Mouse (Mus musculus) kidney, postnatal 0 days (tissue): ENCODE data around the gene Nccrp1. TPM values are rescaled to one million over a fixed set of nuclear protein-coding genes. Genes with fewer than 3 reads are reported as not detected.

Source experiments
- ATAC-seq: fragments of 200-750 bp; cut with Nextera tagmentation; replicated peaks from 2 replicates; pipeline ENCODE4 v1.8.0; 2017; ENCODE audit warnings: low read depth, moderate number of reproducible peaks, moderate TSS enrichment, moderate library complexity; ENCODE audit not compliant: low FRiP score
- DNase-seq: peaks from one replicate; pipeline ENCODE4 v3.0.0-alpha.2; 2016; ENCODE audit warnings: low spot score
- H3K27ac ChIP-seq: fragments of 300-500 bp; sonication (generic); 2 replicates; pipeline ENCODE4 v1.5.1; 2014; ENCODE audit warnings: mild to moderate bottlenecking
- H3K27me3 ChIP-seq: fragments of 300-500 bp; sonication (generic); 2 replicates; pipeline ENCODE4 v1.6.1; 2014; ENCODE audit warnings: low read length, mixed read lengths; ENCODE audit not compliant: insufficient read depth
- H3K36me3 ChIP-seq: fragments of 300-500 bp; sonication (generic); 2 replicates; pipeline ENCODE4 v1.6.1; 2014; ENCODE audit warnings: low read length, mixed read lengths; ENCODE audit not compliant: insufficient read depth
- H3K4me1 ChIP-seq: fragments of 300-500 bp; sonication (generic); replicated peaks from 2 replicates; pipeline ENCODE4 v1.6.1; 2014; ENCODE audit warnings: antibody characterized with exemption, low read length, mixed read lengths; ENCODE audit not compliant: insufficient read depth
- H3K4me2 ChIP-seq: fragments of 300-500 bp; sonication (generic); 2 replicates; pipeline ENCODE4 v1.6.1; 2014; ENCODE audit warnings: mild to moderate bottlenecking, low read length, moderate library complexity, mixed read lengths
- H3K4me3 ChIP-seq: fragments of 300-500 bp; sonication (generic); replicated peaks from 2 replicates; pipeline ENCODE4 v1.5.1; 2014; ENCODE audit warnings: low read depth, low read length
- H3K9ac ChIP-seq: fragments of 300-500 bp; sonication (generic); 2 replicates; pipeline ENCODE4 v1.6.1; 2014; ENCODE audit warnings: low read depth, low read length
- H3K9me3 ChIP-seq: fragments of 300-500 bp; sonication (generic); replicated peaks from 2 replicates; pipeline ENCODE4 v1.6.1; 2016; ENCODE audit warnings: low read length, inconsistent platforms, mixed read lengths
- CTCF ChIP-seq: IDR thresholded peaks from 2 replicates; pipeline ENCODE4 v1.5.1; 2016; ENCODE audit warnings: antibody characterized with exemption, low read depth, mild to moderate bottlenecking, moderate library complexity
- whole genome bisulfite sequencing: fragments of 180-500 bp; shearing (Covaris S2); extraction: QIAGEN DNeasy Blood & Tissue Kit; methylation state at CpG from one replicate; pipeline ENCODE4 v1.1.7; 2014; 5-methylcytosine and 5-hydroxymethylcytosine counted together
- polyA plus RNA-seq: library from polyadenylated mRNA; unstranded; fragments of >200 nt; fragmentation: Nextera tagmentation; extraction: Ambion mirVana; gene quantifications from 2 replicates; pipeline ENCODE4 v1.2.1, GENCODE M21; 2015

Gene Nccrp1
- polyA plus RNA-seq: 5.5 and 7.3 TPM in 2 replicates

DNA sequence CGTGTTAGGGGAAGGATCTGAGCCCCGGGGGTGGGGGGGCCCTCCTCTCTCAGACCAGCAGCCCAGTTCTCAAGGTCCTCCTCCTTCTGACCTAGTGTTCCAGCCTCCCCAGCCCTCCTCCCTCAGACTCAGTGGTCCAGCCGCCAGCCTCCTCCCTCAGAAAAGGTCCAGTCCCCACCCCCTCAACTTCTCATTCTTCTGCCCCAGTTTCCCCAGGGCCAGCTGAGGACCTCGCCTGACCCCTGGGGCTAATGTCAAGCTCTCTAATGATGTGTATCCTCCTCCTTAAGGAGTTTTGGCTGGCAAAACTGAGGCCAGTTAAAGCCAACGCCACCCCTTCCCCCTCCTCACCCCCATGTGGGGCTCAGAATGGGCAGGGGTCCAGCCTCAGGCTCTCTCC, at the start of gene Nccrp1:
Gene Nccrp1 (minus strand): TSS at position 101 of the 400 bp plus-strand sequence.
- peak within 1 kb of the TSS; percentile 11 for H3K4me3 ChIP-seq
- H3K9ac ChIP-seq: peak within 1 kb of the TSS; percentile 32; the same call in 1 of the 2 replicates
- H3K27me3 ChIP-seq: peaks cover 17% of the 10 kb centered on the region
- H3K36me3 ChIP-seq: no peaks in the 10 kb centered on the region
- peak within 1 kb of the TSS; percentile 47 for H3K4me2 ChIP-seq
- ATAC-seq (no peak), DNase-seq (no peak)
- no peaks in the 10 kb centered on the region for H3K9me3 ChIP-seq
- 11% methylated on average over 5 of the region's 5 CpGs for WGBS
- H3K27ac ChIP-seq: no peak within 1 kb of the TSS
- no peak for TF ChIP-seq CTCF
- peaks cover 6% of the 10 kb centered on the region; the same call in 1 of the 2 replicates for H3K4me1 ChIP-seq

DNA sequence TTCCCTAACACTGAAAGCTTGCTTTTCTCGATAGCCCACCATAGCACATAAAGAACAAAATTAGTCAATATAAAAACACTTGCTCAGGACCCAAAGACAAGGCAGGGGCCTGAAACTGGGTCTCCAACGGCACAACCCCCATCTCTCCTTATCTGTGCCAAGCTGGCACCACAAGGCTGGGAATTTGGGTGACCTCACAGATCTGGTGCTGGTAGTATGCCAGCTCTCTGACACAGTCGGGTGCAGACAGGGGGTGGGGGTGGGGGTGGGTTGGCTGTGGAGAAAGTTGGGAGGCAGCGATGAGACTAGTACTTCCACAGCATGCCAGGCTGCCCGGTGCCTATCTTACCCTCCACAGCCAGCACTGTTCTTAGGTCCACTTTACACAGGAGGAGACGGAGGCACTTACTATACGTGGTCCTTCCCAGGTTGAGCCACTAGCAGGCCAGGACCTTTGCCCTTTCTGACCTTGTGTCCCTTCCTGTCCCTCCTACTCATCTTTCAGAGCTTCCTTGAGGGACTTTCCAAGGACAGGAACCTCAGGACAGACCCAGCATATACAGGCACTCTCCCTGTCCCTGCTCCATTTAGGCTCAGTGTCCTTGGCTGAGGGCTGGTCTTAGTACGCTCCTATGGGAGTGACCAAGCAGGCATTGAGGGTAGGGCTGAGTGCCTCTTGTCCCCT, 48.8 kb upstream of the Nccrp1 start:
- Histone ChIP-seq H3K4me2 (peak overlapping the region; percentile 92), H3K4me3 (peak overlapping the region; percentile 68; the same call in 1 of the 2 replicates), H3K9ac (peak overlapping the region; percentile 44; the same call in 1 of the 2 replicates), H3K36me3 (no peaks in the 10 kb centered on the region), H3K4me1 (peaks cover 55% of the 10 kb centered on the region), H3K27ac (peak overlapping the region; percentile 90), H3K27me3 (no peaks in the 10 kb centered on the region), H3K9me3 (no peaks in the 10 kb centered on the region)
- WGBS: 52% methylated on average over 8 of the region's 8 CpGs
- no peak for TF ChIP-seq CTCF
- peak; percentile 14 for ATAC-seq
- DNase-seq: no peak

DNA sequence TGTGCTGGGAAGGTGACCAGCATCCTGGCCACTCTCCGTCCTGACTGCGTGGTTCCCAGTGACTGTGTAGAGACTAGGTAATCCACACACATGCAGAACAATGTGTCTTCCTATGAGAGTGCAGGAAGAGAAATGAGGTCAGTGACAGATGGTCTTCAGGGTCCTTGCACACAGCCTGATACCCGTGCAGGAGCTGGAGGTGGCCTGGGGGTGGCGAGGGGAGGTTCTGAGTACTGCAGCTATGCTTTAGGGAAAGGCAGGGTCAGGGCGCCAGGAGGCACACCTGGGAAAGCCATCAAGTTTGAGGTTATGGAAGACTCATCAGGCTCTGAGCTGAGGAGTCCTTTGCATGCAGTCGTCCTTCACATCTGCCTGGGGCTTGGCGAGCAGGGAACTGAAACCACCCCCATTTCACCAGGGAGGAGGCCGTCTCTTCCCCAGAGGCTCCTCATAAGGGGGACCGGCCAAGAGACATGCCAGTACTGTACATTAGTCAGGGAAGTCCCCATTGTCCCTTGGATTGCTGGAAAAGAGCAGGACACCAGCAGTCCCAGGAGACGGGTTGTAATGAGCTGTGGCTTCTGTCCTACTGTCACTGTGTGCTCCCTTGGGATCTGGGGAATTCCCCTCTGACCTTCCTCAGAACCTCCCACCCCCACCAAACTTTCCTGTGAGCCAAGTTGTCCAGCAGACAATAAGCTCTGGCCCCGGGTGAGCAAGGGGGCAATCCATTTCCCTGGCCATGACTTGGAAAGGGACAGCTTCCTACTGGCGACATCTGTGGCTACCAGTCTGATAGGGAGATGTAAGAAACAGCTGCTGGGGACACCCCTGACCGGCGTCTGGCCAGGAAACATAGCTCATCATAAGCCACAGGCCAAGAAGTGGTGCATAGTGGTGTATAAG, 46.4 kb upstream of the Nccrp1 start:
- Histone ChIP-seq H3K9ac (no peak overlapping the region), H3K36me3 (no peaks in the 10 kb centered on the region), H3K4me2 (peak overlapping the region; percentile 4), H3K4me3 (no peak overlapping the region), H3K4me1 (peaks cover 59% of the 10 kb centered on the region), H3K27me3 (no peaks in the 10 kb centered on the region), H3K9me3 (no peaks in the 10 kb centered on the region), H3K27ac (peak overlapping the region; percentile 37; the same call in 1 of the 2 replicates)
- TF ChIP-seq CTCF: no peak
- no peak for ATAC-seq
- 25% methylated on average over 14 of the region's 14 CpGs for whole genome bisulfite sequencing
- peak; percentile 56 for DNase-seq

- 52% methylated on average over 1 of the region's 1 CpGs for WGBS
- Histone ChIP-seq H3K27ac (no peak overlapping the region), H3K36me3 (no peaks in the 10 kb centered on the region), H3K9ac (no peak overlapping the region), H3K4me2 (no peak overlapping the region), H3K27me3 (no peaks in the 10 kb centered on the region), H3K4me1 (peaks cover 72% of the 10 kb centered on the region), H3K9me3 (no peaks in the 10 kb centered on the region), H3K4me3 (no peak overlapping the region)
- ATAC-seq (no peak), DNase-seq (no peak)
- TF ChIP-seq CTCF: no peak
These were observed 44.8 kb upstream of the Nccrp1 start for GRCm38 (mm10) chr7:28591862-28592261.

DNA sequence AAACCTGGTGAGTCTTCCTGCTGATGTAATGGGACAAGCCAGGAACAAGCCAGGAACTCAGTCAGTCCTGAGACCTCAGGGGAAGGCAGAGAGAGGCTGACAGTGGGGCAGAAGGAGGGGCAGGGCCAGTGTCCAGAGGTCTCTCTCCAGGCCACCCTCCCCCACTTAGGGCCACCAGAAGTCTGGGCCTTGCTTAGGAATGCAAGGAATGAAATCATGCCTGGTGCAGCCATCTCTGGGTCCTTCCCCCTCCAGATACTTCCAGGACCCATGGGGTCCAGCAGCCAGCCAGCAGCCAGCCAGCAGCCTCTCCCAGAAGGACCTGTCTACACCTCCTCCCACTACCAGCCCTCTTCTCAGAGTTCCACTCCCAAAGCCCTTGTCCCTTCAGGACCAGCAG, 40.6 kb upstream of the Nccrp1 start:
- H3K4me3 ChIP-seq: no peak overlapping the region
- H3K27ac ChIP-seq: peak overlapping the region; percentile 74
- DNase-seq (peak; percentile 68), ATAC-seq (peak; percentile 80)
- H3K27me3 ChIP-seq: no peaks in the 10 kb centered on the region
- H3K4me2 ChIP-seq: no peak overlapping the region
- no peaks in the 10 kb centered on the region for H3K36me3 ChIP-seq
- 0 out of 2 replicates have a peak overlapping the region, but pooled peaks have one; percentile 32 for H3K9ac ChIP-seq
- no peaks in the 10 kb centered on the region for H3K9me3 ChIP-seq
- TF ChIP-seq CTCF: no peak
- H3K4me1 ChIP-seq: peaks cover 58% of the 10 kb centered on the region
